In the genomic region with DNA sequence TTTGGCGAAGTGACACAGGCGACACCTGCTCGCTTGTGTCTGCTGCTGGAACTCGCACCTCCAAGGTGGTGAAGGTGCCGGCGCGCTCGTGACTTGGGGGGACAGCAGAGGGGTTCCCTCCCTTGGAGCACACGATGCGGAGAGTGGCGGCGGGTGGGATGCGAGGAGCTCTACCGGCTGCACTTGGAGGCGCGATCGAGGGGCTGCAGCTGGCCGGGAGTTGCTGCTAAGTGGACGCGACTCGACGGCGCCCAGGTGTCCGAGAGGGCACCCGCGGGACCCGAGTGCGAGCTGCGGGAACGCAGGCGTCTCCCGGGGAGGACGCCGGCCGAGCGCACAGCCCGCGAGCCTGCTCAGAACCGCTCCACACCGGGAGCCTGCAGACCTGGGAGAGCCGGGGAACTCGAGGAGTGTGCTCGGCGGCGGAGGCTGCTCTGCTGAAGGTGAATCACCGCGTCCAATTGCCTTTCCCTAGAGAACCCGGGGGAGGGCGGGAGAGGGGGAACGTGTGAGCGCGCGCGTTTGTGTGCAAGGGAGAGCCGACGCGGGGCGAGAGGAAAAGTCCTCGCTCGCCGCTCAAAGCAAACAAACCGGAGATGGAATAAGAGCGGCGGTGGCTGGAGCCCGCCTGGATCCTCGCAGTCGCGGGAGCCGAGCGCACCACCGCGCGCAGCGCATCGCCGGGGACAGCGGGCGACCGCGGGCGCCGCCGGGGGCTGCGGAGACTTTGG, we compare ENCODE assay signal across 9 mouse cellular contexts. TPM values are rescaled to one million over a fixed set of nuclear protein-coding genes. Genes with fewer than 3 reads are reported as not detected.
DNase-seq lines count a peak whose midpoint lies in the region; ATAC-seq and TF ChIP-seq lines count a peak whose summit lies in the region.
"Had no signal": no experiment of that assay in that cellular context is flagged by ENCODE, and none has a peak within 500 bp of the region (broad histone marks: within the 10 kb centered on the region; RNA-seq: fewer than 3 reads in every experiment).

No protein-coding gene starts in this region.

- no peak for TF ChIP-seq CTCF in cerebellum, adult 2 months (IDR thresholded peaks at IDR 0.05; ENCODE audit: borderline replicate concordance, insufficient read depth, low read depth, low read length)

- peak; percentile 79 for ATAC-seq in kidney, embryonic 16.5 days (ENCODE audit: low FRiP score, low TSS enrichment)
- ATAC-seq in neural tube, embryonic 14.5 days (ENCODE audit: low read depth), result peak; percentile 84
- ATAC-seq in megakaryocyte-erythroid progenitor cell, adult 5-6 weeks (replicated peaks; ENCODE audit: low FRiP score, low TSS enrichment, poor library complexity, severe bottlenecking), result no peak

- DNase-seq in gastrocnemius, postnatal 4 days (ENCODE audit: low spot score in 2 of 2), result peak; percentile 20 to 28
- no peak for DNase-seq in gastrocnemius, adult 8-10 months (ENCODE audit: low spot score in 2 of 2)
- DNase-seq in cerebellum, adult 2 months, result peak; percentile 22 to 23
- peak; percentile 25 to 32 for DNase-seq in frontal cortex, postnatal 14 days (ENCODE audit: low spot score in 2 of 2)
- peak; percentile 19 for DNase-seq in liver

- peak overlapping the region; percentile 65 for H3K9ac ChIP-seq in kidney, embryonic 16.5 days (replicated peaks; ENCODE audit: low read length)
- H3K9ac ChIP-seq in neural tube, embryonic 14.5 days (replicated peaks; ENCODE audit: low read depth, low read length), result peak overlapping the region; percentile 67

- TF ChIP-seq POLR2A in cerebellum, adult 2 months (IDR thresholded peaks at IDR 0.05; ENCODE audit: borderline replicate concordance, insufficient read depth, low read length), result no peak

- peaks cover 4% of the 10 kb centered on the region; the same call in 1 of the 2 replicates for H3K27me3 ChIP-seq in cerebellum, adult 2 months (ENCODE audit: control insufficient read depth, insufficient read depth, low read length)
- H3K27me3 ChIP-seq in kidney, embryonic 16.5 days (ENCODE audit: insufficient read depth, low read length), result peaks cover 6% of the 10 kb centered on the region; the same call in 1 of the 2 replicates
- no peaks in the 10 kb centered on the region; the same call in 1 of the 2 replicates for H3K27me3 ChIP-seq in neural tube, embryonic 14.5 days (ENCODE audit: control insufficient read depth, insufficient read depth, low read length)

- WGBS in cerebellum, adult 2 months, result under 1% methylated on average over 84 of the region's 84 CpGs
- WGBS in kidney, embryonic 16.5 days, result under 1% methylated on average over 82 of the region's 84 CpGs
- 0% methylated on average over 78 of the region's 84 CpGs for WGBS in neural tube, embryonic 14.5 days

- no peaks in the 10 kb centered on the region for H3K4me1 ChIP-seq in cerebellum, adult 2 months (ENCODE audit: control insufficient read depth, insufficient read depth, low read length)
- peaks cover 15% of the 10 kb centered on the region for H3K4me1 ChIP-seq in kidney, embryonic 16.5 days (ENCODE audit: insufficient read depth, low read length)
- H3K4me1 ChIP-seq in neural tube, embryonic 14.5 days (ENCODE audit: control insufficient read depth, insufficient read depth, low read length), result peaks cover 5% of the 10 kb centered on the region; the same call in 1 of the 2 replicates

- H3K9me3 ChIP-seq in kidney, embryonic 16.5 days (ENCODE audit: low read length), result no peaks in the 10 kb centered on the region
- H3K9me3 ChIP-seq in neural tube, embryonic 14.5 days (ENCODE audit: control insufficient read depth, low read length), result no peaks in the 10 kb centered on the region

- no peak overlapping the region for H3K27ac ChIP-seq in cerebellum, adult 2 months (ENCODE audit: insufficient read depth, low read length)
- no peak overlapping the region for H3K27ac ChIP-seq in kidney, embryonic 16.5 days (ENCODE audit: low read length)
- H3K27ac ChIP-seq in neural tube, embryonic 14.5 days (ENCODE audit: low read depth, low read length), result peak overlapping the region; percentile 66; the same call in 1 of the 2 replicates

- H3K4me2 ChIP-seq in kidney, embryonic 16.5 days (replicated peaks; ENCODE audit: low read depth, low read length), result peak overlapping the region; percentile 91
- peak overlapping the region; percentile 83 for H3K4me2 ChIP-seq in neural tube, embryonic 14.5 days (ENCODE audit: low read depth, low read length)

- no peaks in the 10 kb centered on the region for H3K36me3 ChIP-seq in kidney, embryonic 16.5 days (ENCODE audit: insufficient read depth, low read length)
- no peaks in the 10 kb centered on the region for H3K36me3 ChIP-seq in neural tube, embryonic 14.5 days (ENCODE audit: control insufficient read depth, insufficient read depth, low read length)
- H3K36me3 ChIP-seq: G1E had no signal

- peak overlapping the region; percentile 32 for H3K4me3 ChIP-seq in cerebellum, adult 2 months (replicated peaks; ENCODE audit: insufficient read depth, low read depth, low read length)
- H3K4me3 ChIP-seq in kidney, embryonic 16.5 days (ENCODE audit: low read length), result peak overlapping the region; percentile 63
- peak overlapping the region; percentile 60 for H3K4me3 ChIP-seq in neural tube, embryonic 14.5 days (ENCODE audit: low read depth, low read length)

RNA-seq across cellular contexts. Expression of gene Fam19a2, which starts 0.8 kb away (rescaled TPM):
- total RNA-seq in gastrocnemius, postnatal 4 days (2021), result under 1 TPM in 1 of 2 experiments, not detected in 1; 0.13 TPM
- under 1 TPM in 1 of 4 experiments, not detected in 3; 0.13 TPM for total RNA-seq in gastrocnemius, adult 8-10 months (2022)
- 6.6 and 8.5 TPM in 2 replicates for polyA plus RNA-seq in cerebellum, adult 2 months (2012; rRNA removed)
- 2.9 and 4.1 TPM in 2 replicates for polyA plus RNA-seq in kidney, embryonic 16.5 days (2015; fragmentation: Nextera tagmentation; extraction: Ambion mirVana)
- polyA plus RNA-seq in neural tube, embryonic 14.5 days (2014; fragmentation: Nextera tagmentation; extraction: Ambion mirVana), result 42.8 and 43.9 TPM in 2 replicates
- not detected in 2 replicates for total RNA-seq in megakaryocyte-erythroid progenitor cell, adult 5-6 weeks (2014; fragmentation: Nextera tagmentation)
- total RNA-seq in megakaryocyte-erythroid progenitor cell, adult 5-6 weeks (2017), result not detected in 2 replicates
- polyA plus RNA-seq: G1E had no signal

Comparison
In these comparisons a context has a peak if more than half of its experiments do, and no peak if none do; other contexts are left out.
1. DNase-seq: peak in gastrocnemius, postnatal 4 days (2 of 2), cerebellum, adult 2 months (2 of 2), frontal cortex, postnatal 14 days (2 of 2) and liver (single experiment); none in gastrocnemius, adult 8-10 months (0 of 2).
2. Peak in every context shown above with its lines, with median percentiles within 50 percentile points of each other: H3K4me3 ChIP-seq.